Mouse (Mus musculus): Measurements from ENCODE around the gene Gapdh. TPM values are rescaled to one million over a fixed set of nuclear protein-coding genes. Genes with fewer than 3 reads are reported as not detected.

The Gapdh gene
- polyA plus RNA-seq, 1 experiment from 2014 or later = 1,850 TPM

DNA sequence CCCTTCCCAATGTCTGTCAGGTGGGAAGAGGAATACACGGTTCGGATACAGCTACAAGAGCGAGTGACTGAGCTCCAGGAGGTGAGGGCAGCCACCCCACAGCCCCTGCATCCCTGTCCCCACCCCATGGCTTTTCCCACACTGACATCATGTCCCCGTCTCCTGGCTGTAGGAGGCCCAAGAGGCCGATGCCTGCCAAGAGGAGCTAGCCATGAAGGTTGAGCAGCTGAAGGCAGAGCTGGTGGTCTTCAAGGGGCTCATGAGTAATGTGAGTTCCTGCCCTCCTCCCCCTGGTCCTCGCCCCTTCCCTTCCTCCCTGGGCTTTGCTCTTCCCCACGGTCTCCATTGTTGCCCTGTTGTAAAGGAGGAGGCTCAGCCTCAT is 16.7 kb downstream of the Gapdh start:
- WGBS = 77% methylated on average over 7 of the region's 7 CpGs
- H3K27ac ChIP-seq (replicated peaks; ENCODE audit: low read depth, low read length) = peak overlapping the region; percentile 79
- no peak for DNase-seq (ENCODE audit: low spot score)

DNA sequence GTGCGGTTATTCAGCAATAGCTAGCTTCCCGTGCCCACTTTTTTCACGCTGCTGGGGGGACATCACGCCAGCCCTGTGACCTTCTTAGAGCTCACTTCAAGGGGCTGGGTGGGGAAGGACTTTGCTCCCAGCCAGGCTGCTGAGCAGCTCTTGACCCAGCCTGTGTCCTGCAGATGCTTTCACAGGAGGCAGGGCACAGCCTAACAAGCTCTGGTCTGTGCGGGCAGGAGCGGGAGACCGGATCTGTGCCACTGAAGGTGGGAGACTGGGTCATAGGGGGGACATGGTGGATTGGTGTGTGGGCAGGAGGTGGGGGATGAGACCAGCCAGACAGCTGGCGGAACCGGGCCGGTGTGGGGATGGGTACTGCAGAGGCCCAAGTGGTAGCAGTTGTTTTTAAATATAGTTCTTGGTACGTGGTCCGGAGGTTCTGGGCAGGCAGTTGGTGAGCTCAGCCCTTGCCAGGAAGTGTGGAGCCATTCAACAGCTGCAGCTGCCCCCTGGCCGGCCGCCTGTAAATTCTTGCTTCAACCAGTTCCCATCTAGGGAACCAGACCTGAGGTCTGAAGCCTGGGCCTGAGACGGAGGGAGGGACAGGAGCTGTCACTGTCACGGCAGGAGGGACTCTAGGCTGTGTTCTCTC is 17.2 kb downstream of the Gapdh start:
- H3K4me1 ChIP-seq (ENCODE audit: control insufficient read depth, insufficient read depth, low read length) = peaks cover 18% of the 10 kb centered on the region
- no peaks in the 10 kb centered on the region for H3K27me3 ChIP-seq (replicated peaks; ENCODE audit: control insufficient read depth, insufficient read depth, low read length)
- H3K9ac ChIP-seq (ENCODE audit: low read depth, low read length) = peak overlapping the region; percentile 45
- no peaks in the 10 kb centered on the region for H3K9me3 ChIP-seq (ENCODE audit: control insufficient read depth, low read length)
- ATAC-seq (ENCODE audit: low read depth) (peak; percentile 6; the same call in 1 of the 2 replicates), DNase-seq (ENCODE audit: low spot score) (peak; percentile 72)
- peak overlapping the region; percentile 93; the same call in 1 of the 2 replicates for H3K4me2 ChIP-seq (ENCODE audit: low read depth, low read length)
- 78% methylated on average over 14 of the region's 16 CpGs for WGBS
- H3K4me3 ChIP-seq (ENCODE audit: low read depth, low read length) = peak overlapping the region; percentile 4; the same call in 1 of the 2 replicates
- peak overlapping the region; percentile 79 for H3K27ac ChIP-seq (replicated peaks; ENCODE audit: low read depth, low read length)
- H3K36me3 ChIP-seq (ENCODE audit: control insufficient read depth, insufficient read depth, low read length) = peaks cover 27% of the 10 kb centered on the region

More for the DNA sequence above, 16.7 kb downstream of the Gapdh start:
- ATAC-seq (ENCODE audit: low read depth) = no peak
- Histone ChIP-seq H3K9me3 (ENCODE audit: control insufficient read depth, low read length) (no peaks in the 10 kb centered on the region), H3K36me3 (ENCODE audit: control insufficient read depth, insufficient read depth, low read length) (peaks cover 23% of the 10 kb centered on the region), H3K9ac (ENCODE audit: low read depth, low read length) (peak overlapping the region; percentile 42; the same call in 1 of the 2 replicates), H3K4me2 (ENCODE audit: low read depth, low read length) (0 out of 2 replicates have a peak overlapping the region, but pooled peaks have one; percentile 12), H3K4me3 (ENCODE audit: low read depth, low read length) (no peak overlapping the region), H3K4me1 (ENCODE audit: control insufficient read depth, insufficient read depth, low read length) (peaks cover 18% of the 10 kb centered on the region), H3K27me3 (replicated peaks; ENCODE audit: control insufficient read depth, insufficient read depth, low read length) (no peaks in the 10 kb centered on the region)

DNA sequence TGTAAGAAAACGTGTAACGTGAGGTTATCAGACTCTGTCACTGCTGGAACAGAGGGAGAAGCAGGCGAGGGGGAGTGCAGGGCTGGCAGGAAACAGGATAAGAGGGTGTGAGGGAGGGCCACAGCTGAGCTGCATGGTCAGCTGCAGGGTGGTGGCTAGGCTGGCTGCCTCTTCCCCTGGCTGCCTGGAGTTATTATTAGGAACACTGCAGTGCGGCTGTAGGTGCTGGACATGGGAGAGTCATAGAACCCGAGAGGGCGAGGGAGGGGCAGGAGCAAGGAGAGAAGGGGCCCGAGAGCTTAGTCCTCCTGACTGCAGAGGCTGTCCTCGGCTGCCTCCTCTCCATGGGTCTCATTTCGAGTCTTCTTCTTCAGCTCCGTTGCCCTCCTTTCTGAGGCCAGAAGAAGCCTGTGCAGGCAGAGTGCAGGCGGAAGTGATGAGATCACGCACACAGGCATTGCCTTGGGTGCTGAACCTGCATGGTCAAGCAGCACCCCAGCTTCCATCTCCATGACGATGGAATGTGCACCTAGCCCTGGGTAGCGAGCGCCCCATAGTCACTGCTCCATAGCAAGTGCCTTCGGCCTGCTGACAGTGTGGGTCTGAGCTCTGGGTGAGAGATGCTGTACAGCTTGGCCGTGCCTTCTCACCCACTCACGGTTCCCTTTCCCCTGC is 17.9 kb downstream of the Gapdh start:
- Histone ChIP-seq H3K4me1 (ENCODE audit: control insufficient read depth, insufficient read depth, low read length) (peaks cover 18% of the 10 kb centered on the region), H3K4me3 (ENCODE audit: low read depth, low read length) (peak overlapping the region; percentile 71; the same call in 1 of the 2 replicates), H3K9me3 (ENCODE audit: control insufficient read depth, low read length) (no peaks in the 10 kb centered on the region), H3K27me3 (replicated peaks; ENCODE audit: control insufficient read depth, insufficient read depth, low read length) (no peaks in the 10 kb centered on the region), H3K27ac (replicated peaks; ENCODE audit: low read depth, low read length) (peak overlapping the region; percentile 79), H3K9ac (ENCODE audit: low read depth, low read length) (peak overlapping the region; percentile 45; the same call in 1 of the 2 replicates), H3K4me2 (ENCODE audit: low read depth, low read length) (peak overlapping the region; percentile 93), H3K36me3 (ENCODE audit: control insufficient read depth, insufficient read depth, low read length) (peaks cover 29% of the 10 kb centered on the region)
- ATAC-seq (ENCODE audit: low read depth) (no peak), DNase-seq (ENCODE audit: low spot score) (peak; percentile 65)
- WGBS = 65% methylated on average over 18 of the region's 18 CpGs

DNA sequence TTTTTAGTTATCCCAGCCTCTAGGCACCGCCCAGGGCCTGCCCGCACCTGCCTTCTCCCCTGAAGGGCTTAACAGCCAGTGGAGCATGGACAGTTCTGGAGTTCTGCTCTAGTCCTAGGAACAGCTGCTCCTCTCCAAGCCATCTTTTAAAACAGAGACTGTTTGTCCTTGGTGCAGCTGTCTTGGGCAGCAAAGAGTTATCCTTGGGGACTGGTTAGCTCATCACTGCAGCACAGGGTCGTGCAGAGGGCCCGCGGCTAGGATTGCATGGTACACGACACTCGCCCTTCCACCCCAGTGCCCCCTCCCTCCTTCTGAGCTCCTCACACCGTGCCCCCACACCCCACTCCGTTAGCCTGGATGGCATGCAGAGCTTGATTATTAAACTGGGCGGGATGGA is 18.9 kb downstream of the Gapdh start:
- DNase-seq (ENCODE audit: low spot score) = peak; percentile 77
- Histone ChIP-seq H3K9ac (ENCODE audit: low read depth, low read length) (0 out of 2 replicates have a peak overlapping the region, but pooled peaks have one; percentile 6), H3K36me3 (ENCODE audit: control insufficient read depth, insufficient read depth, low read length) (peaks cover 26% of the 10 kb centered on the region), H3K4me2 (ENCODE audit: low read depth, low read length) (peak overlapping the region; percentile 93), H3K27ac (replicated peaks; ENCODE audit: low read depth, low read length) (no peak overlapping the region; the same call in 1 of the 2 replicates), H3K4me3 (ENCODE audit: low read depth, low read length) (peak overlapping the region; percentile 71; the same call in 1 of the 2 replicates), H3K27me3 (replicated peaks; ENCODE audit: control insufficient read depth, insufficient read depth, low read length) (no peaks in the 10 kb centered on the region), H3K4me1 (ENCODE audit: control insufficient read depth, insufficient read depth, low read length) (peaks cover 18% of the 10 kb centered on the region), H3K9me3 (ENCODE audit: control insufficient read depth, low read length) (no peaks in the 10 kb centered on the region)
- peak; percentile 50 for ATAC-seq (ENCODE audit: low read depth)
- 56% methylated on average over 10 of the region's 10 CpGs for WGBS

DNA sequence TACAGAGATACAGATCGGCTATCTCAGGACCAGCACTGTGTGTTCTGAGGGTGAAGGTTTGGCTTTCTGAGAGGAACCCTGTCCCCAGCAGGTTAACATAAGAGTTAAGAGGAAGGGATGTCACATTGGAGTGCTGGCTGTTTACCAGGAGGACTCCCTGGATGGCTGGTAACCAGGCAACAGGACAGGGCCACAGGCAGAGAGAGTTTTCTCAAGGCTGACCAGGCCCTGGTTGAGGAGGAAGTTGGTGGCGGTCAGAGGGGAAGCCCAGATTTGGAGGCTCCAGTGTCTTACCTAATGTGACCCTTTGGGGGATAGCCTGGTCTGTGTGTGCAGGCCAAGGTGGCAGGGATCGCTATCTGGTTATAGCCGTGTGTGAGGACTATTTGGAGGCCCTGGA is 19.5 kb downstream of the Gapdh start:
- H3K4me3 ChIP-seq (ENCODE audit: low read depth, low read length) = peak overlapping the region; percentile 71
- H3K27ac ChIP-seq (replicated peaks; ENCODE audit: low read depth, low read length) = no peak overlapping the region; the same call in 1 of the 2 replicates
- H3K36me3 ChIP-seq (ENCODE audit: control insufficient read depth, insufficient read depth, low read length) = peaks cover 30% of the 10 kb centered on the region
- DNase-seq (ENCODE audit: low spot score) (no peak), ATAC-seq (ENCODE audit: low read depth) (no peak)
- 76% methylated on average over 4 of the region's 4 CpGs for WGBS
- H3K4me1 ChIP-seq (ENCODE audit: control insufficient read depth, insufficient read depth, low read length) = peaks cover 18% of the 10 kb centered on the region
- H3K4me2 ChIP-seq (ENCODE audit: low read depth, low read length) = peak overlapping the region; percentile 93
- no peaks in the 10 kb centered on the region for H3K27me3 ChIP-seq (replicated peaks; ENCODE audit: control insufficient read depth, insufficient read depth, low read length)
- peak overlapping the region; percentile 81; the same call in 1 of the 2 replicates for H3K9ac ChIP-seq (ENCODE audit: low read depth, low read length)
- no peaks in the 10 kb centered on the region for H3K9me3 ChIP-seq (ENCODE audit: control insufficient read depth, low read length)

DNA sequence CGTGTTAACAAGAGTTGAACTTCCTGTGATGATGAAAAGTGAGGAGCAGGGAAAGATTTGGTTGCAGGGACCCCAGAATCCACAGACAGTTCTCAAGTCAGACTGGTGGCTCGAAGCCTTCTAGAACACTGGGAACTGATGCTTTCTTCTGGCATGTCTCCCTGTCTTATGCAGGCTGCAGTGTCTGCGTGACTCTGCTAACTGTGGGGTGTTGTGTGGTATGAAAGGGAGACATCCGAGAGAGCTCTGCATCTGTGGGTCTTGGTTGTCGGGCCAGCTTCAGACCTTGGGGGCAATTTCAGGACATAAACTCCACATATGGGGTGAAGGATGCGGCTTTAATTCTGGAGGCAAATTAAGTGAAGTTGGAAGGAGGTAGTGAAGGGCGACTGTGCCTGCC is 20.1 kb downstream of the Gapdh start:
- peaks cover 30% of the 10 kb centered on the region for H3K36me3 ChIP-seq (ENCODE audit: control insufficient read depth, insufficient read depth, low read length)
- no peaks in the 10 kb centered on the region for H3K27me3 ChIP-seq (replicated peaks; ENCODE audit: control insufficient read depth, insufficient read depth, low read length)
- 51% methylated on average over 7 of the region's 7 CpGs for WGBS
- no peak for DNase-seq (ENCODE audit: low spot score)
- H3K27ac ChIP-seq (replicated peaks; ENCODE audit: low read depth, low read length) = peak overlapping the region; percentile 89
- H3K9ac ChIP-seq (ENCODE audit: low read depth, low read length) = peak overlapping the region; percentile 81
- peak overlapping the region; percentile 71 for H3K4me3 ChIP-seq (ENCODE audit: low read depth, low read length)
- peaks cover 18% of the 10 kb centered on the region for H3K4me1 ChIP-seq (ENCODE audit: control insufficient read depth, insufficient read depth, low read length)
- ATAC-seq (ENCODE audit: low read depth) = no peak
- H3K9me3 ChIP-seq (ENCODE audit: control insufficient read depth, low read length) = no peaks in the 10 kb centered on the region
- peak overlapping the region; percentile 93 for H3K4me2 ChIP-seq (ENCODE audit: low read depth, low read length)

DNA sequence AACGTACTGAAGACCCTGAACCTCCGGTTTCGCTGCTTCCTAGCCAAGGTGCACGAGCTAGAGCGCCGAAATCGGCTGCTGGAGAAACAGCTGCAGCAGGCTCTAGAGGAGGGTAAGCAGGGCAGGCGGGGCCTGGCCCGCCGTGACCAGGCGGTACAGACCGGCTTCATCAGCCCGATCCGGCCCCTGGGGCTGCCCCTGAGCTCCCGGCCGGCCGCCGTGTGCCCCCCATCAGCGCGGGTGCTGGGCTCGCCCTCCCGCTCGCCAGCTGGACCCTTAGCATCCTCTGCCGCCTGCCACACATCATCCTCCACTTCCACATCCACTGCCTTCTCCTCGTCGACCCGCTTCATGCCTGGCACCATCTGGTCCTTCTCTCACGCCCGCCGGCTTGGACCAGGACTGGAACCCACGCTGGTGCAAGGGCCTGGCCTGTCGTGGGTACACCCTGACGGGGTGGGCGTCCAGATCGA is 20.8 kb downstream of the Gapdh start:
- WGBS = 2% methylated on average over 24 of the region's 35 CpGs
- Histone ChIP-seq H3K9ac (ENCODE audit: low read depth, low read length) (peak overlapping the region; percentile 81), H3K9me3 (ENCODE audit: control insufficient read depth, low read length) (no peaks in the 10 kb centered on the region), H3K27ac (replicated peaks; ENCODE audit: low read depth, low read length) (peak overlapping the region; percentile 89), H3K4me3 (ENCODE audit: low read depth, low read length) (peak overlapping the region; percentile 71), H3K4me2 (ENCODE audit: low read depth, low read length) (peak overlapping the region; percentile 93), H3K27me3 (replicated peaks; ENCODE audit: control insufficient read depth, insufficient read depth, low read length) (no peaks in the 10 kb centered on the region), H3K4me1 (ENCODE audit: control insufficient read depth, insufficient read depth, low read length) (peaks cover 18% of the 10 kb centered on the region), H3K36me3 (ENCODE audit: control insufficient read depth, insufficient read depth, low read length) (peaks cover 36% of the 10 kb centered on the region)
- DNase-seq (ENCODE audit: low spot score) (peak; percentile 41), ATAC-seq (ENCODE audit: low read depth) (peak; percentile 46)

DNA sequence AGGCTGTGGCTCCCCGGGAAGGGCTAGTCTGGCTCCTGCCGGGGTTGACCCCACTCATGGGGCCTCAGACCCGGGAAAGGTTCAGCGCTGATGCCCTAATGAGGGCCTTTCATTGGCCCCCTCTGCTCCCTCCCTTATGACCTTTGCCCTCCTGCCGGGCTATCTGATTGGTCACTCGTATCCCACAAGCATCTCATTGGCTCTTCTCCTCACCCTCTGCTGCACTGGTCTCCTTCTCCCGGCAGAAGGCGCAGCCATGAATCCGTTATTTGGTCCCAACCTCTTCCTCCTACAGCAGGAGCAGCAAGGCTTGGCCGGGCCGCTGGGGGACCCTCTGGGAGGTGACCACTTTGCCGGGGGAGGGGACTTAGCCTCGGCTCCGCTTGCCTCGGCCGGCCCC is 21.3 kb downstream of the Gapdh start, which contains the start of gene Iffo1:
Gene Iffo1, plus strand, starts transcription at position 241 of the 400 bp plus-strand sequence.
- Histone ChIP-seq H3K36me3 (ENCODE audit: control insufficient read depth, insufficient read depth, low read length) (peaks cover 41% of the 10 kb centered on the region), H3K9ac (ENCODE audit: low read depth, low read length) (peak within 1 kb of the TSS; percentile 81), H3K4me1 (ENCODE audit: control insufficient read depth, insufficient read depth, low read length) (peaks cover 18% of the 10 kb centered on the region), H3K27ac (replicated peaks; ENCODE audit: low read depth, low read length) (peak within 1 kb of the TSS; percentile 89), H3K4me2 (ENCODE audit: low read depth, low read length) (peak within 1 kb of the TSS; percentile 93), H3K9me3 (ENCODE audit: control insufficient read depth, low read length) (no peaks in the 10 kb centered on the region), H3K27me3 (replicated peaks; ENCODE audit: control insufficient read depth, insufficient read depth, low read length) (no peaks in the 10 kb centered on the region), H3K4me3 (ENCODE audit: low read depth, low read length) (peak within 1 kb of the TSS; percentile 71)
- 3% methylated on average over 14 of the region's 16 CpGs for WGBS
- ATAC-seq (ENCODE audit: low read depth) = peak; percentile 92
- DNase-seq (ENCODE audit: low spot score) = peak; percentile 96
